Mouse (Mus musculus) forebrain, embryonic 13.5 days (tissue): ENCODE results near the gene Kif19a. TPM values are rescaled to one million over a fixed set of nuclear protein-coding genes. Genes with fewer than 3 reads are reported as not detected.

Source experiments
- ATAC-seq: fragments of 200-750 bp; cut with Nextera tagmentation; 2 replicates; pipeline ENCODE4 v1.8.0; 2017
- H3K27ac ChIP-seq: fragments of 300-500 bp; sonication (generic); 2 replicates; pipeline ENCODE4 v1.5.1; 2015; ENCODE audit warnings: inconsistent platforms, mild to moderate bottlenecking, moderate library complexity
- H3K27me3 ChIP-seq: fragments of 300-500 bp; sonication (generic); 2 replicates; pipeline ENCODE4 v1.6.1; 2015; ENCODE audit warnings: mild to moderate bottlenecking, inconsistent platforms
- H3K36me3 ChIP-seq: fragments of 300-500 bp; sonication (generic); 2 replicates; pipeline ENCODE4 v1.6.1; 2015; ENCODE audit warnings: mild to moderate bottlenecking, inconsistent platforms; ENCODE audit not compliant: poor library complexity, severe bottlenecking
- H3K4me1 ChIP-seq: fragments of 300-500 bp; sonication (generic); 2 replicates; pipeline ENCODE4 v1.6.1; 2015; ENCODE audit warnings: inconsistent platforms
- H3K4me2 ChIP-seq: fragments of 300-500 bp; sonication (generic); 2 replicates; pipeline ENCODE4 v1.6.1; 2015; ENCODE audit warnings: inconsistent platforms, mild to moderate bottlenecking, moderate library complexity
- H3K4me3 ChIP-seq: fragments of 300-500 bp; sonication (generic); 2 replicates; pipeline ENCODE4 v1.5.1; 2015; ENCODE audit warnings: mild to moderate bottlenecking, inconsistent platforms
- H3K9ac ChIP-seq: fragments of 300-500 bp; sonication (generic); 2 replicates; pipeline ENCODE4 v1.6.1; 2015; ENCODE audit warnings: mild to moderate bottlenecking, inconsistent platforms
- H3K9me3 ChIP-seq: fragments of 300-500 bp; sonication (generic); replicated peaks from 2 replicates; pipeline ENCODE4 v1.6.1; 2016; ENCODE audit warnings: inconsistent platforms
- WGBS: fragments of 180-500 bp; shearing (Covaris S2); methylation state at CpG from one replicate; pipeline ENCODE4 v1.1.7; 2015; 5-methylcytosine and 5-hydroxymethylcytosine counted together
- polyA plus RNA-seq: library from polyadenylated mRNA; unstranded; fragments of >200 nt; fragmentation: Nextera tagmentation; extraction: Ambion mirVana; gene quantifications from 2 replicates; pipeline ENCODE4 v1.2.1, GENCODE M21; 2015

Kif19a gene
- polyA plus RNA-seq, 1 experiment from 2014 or later, result 0.36 TPM

- peak within 1 kb of the TSS; percentile 99 for H3K27ac ChIP-seq
- H3K36me3 ChIP-seq, result no peaks in the 10 kb centered on the region
- ATAC-seq, result peak; percentile 84
- no peaks in the 10 kb centered on the region for H3K9me3 ChIP-seq
- WGBS, result 0% methylated on average over 4 of the region's 4 CpGs
- peak within 1 kb of the TSS; percentile 53 for H3K4me3 ChIP-seq
- H3K27me3 ChIP-seq, result peaks cover 13% of the 10 kb centered on the region
- peaks cover 64% of the 10 kb centered on the region for H3K4me1 ChIP-seq
- peak within 1 kb of the TSS; percentile 85 for H3K4me2 ChIP-seq
- peak within 1 kb of the TSS; percentile 64 for H3K9ac ChIP-seq
Measured at GRCm38 (mm10) chr11:114795848-114796322, 30.7 kb downstream of the Kif19a start, which contains the start of gene Btbd17. Gene Btbd17, minus strand, starts transcription at chr11:114795945.

GRCm38 (mm10) chr11:114797176-114797575 is 32.0 kb downstream of the Kif19a start:
- 93% methylated on average over 7 of the region's 7 CpGs for WGBS
- Histone ChIP-seq H3K9ac (no peak overlapping the region), H3K4me3 (no peak overlapping the region), H3K27ac (peak overlapping the region; percentile 99), H3K9me3 (0 out of 2 replicates have a peak, but pooled peaks cover 5% of the 10 kb centered on the region), H3K4me1 (peaks cover 51% of the 10 kb centered on the region), H3K36me3 (no peaks in the 10 kb centered on the region), H3K27me3 (peaks cover under 1% of the 10 kb centered on the region; the same call in 1 of the 2 replicates), H3K4me2 (no peak overlapping the region)
- ATAC-seq, result no peak

- Histone ChIP-seq H3K9me3 (0 out of 2 replicates have a peak, but pooled peaks cover 5% of the 10 kb centered on the region), H3K27ac (no peak overlapping the region), H3K27me3 (no peaks in the 10 kb centered on the region), H3K36me3 (no peaks in the 10 kb centered on the region), H3K9ac (no peak overlapping the region), H3K4me2 (no peak overlapping the region), H3K4me3 (no peak overlapping the region), H3K4me1 (peaks cover 50% of the 10 kb centered on the region)
- ATAC-seq, result no peak
- WGBS, result 95% methylated on average over 3 of the region's 3 CpGs
Measured at GRCm38 (mm10) chr11:114797981-114798380, 32.8 kb downstream of the Kif19a start.

DNA sequence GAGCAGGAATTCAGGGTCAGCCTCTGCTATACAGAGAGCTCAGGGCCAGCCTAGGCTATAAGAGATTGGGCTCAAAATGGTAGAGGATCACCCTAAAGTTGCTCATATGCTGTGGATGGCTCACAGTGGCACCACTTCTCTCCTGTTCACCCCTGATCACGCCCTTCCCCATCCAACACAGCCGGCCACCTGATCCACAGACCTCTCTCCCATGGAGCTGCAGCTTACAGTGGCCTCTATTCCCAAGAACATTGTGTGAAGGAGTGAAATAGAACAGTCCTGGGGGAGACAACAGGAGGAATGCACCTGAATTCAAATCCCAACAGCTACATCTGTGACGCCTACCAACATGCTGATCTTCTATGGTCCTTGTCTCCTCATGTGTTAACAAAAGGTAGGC is 33.4 kb downstream of the Kif19a start, which contains the start of gene Gpr142:
Gene Gpr142, plus strand, starts transcription at position 301 of the 400 bp plus-strand sequence.
- Histone ChIP-seq H3K9me3 (0 out of 2 replicates have a peak, but pooled peaks cover 5% of the 10 kb centered on the region), H3K27me3 (no peaks in the 10 kb centered on the region), H3K4me1 (peaks cover 49% of the 10 kb centered on the region), H3K27ac (no peak within 1 kb of the TSS), H3K4me3 (no peak within 1 kb of the TSS), H3K9ac (no peak within 1 kb of the TSS), H3K4me2 (no peak within 1 kb of the TSS), H3K36me3 (no peaks in the 10 kb centered on the region)
- WGBS, result 97% methylated on average over 3 of the region's 3 CpGs
- no peak for ATAC-seq

GRCm38 (mm10) chr11:114801906-114802305 is 36.7 kb downstream of the Kif19a start:
- 90% methylated on average over 1 of the region's 1 CpGs for WGBS
- Histone ChIP-seq H3K36me3 (no peaks in the 10 kb centered on the region), H3K27ac (no peak overlapping the region), H3K4me2 (no peak overlapping the region), H3K9me3 (0 out of 2 replicates have a peak, but pooled peaks cover 5% of the 10 kb centered on the region), H3K4me1 (peaks cover 36% of the 10 kb centered on the region), H3K4me3 (no peak overlapping the region), H3K9ac (no peak overlapping the region), H3K27me3 (no peaks in the 10 kb centered on the region)
- ATAC-seq, result no peak

- H3K9ac ChIP-seq, result peak overlapping the region; percentile 16; the same call in 1 of the 2 replicates
- H3K9me3 ChIP-seq, result 0 out of 2 replicates have a peak, but pooled peaks cover 5% of the 10 kb centered on the region
- H3K4me1 ChIP-seq, result peaks cover 39% of the 10 kb centered on the region
- no peak overlapping the region for H3K4me3 ChIP-seq
- no peak overlapping the region for H3K4me2 ChIP-seq
- ATAC-seq, result no peak
- 64% methylated on average over 15 of the region's 15 CpGs for whole genome bisulfite sequencing
- no peak overlapping the region; the same call in 1 of the 2 replicates for H3K27ac ChIP-seq
- no peaks in the 10 kb centered on the region for H3K36me3 ChIP-seq
- no peaks in the 10 kb centered on the region for H3K27me3 ChIP-seq
Measured at GRCm38 (mm10) chr11:114802540-114803267, 37.5 kb downstream of the Kif19a start.

- Histone ChIP-seq H3K9me3 (0 out of 2 replicates have a peak, but pooled peaks cover 5% of the 10 kb centered on the region), H3K27ac (no peak overlapping the region), H3K9ac (no peak overlapping the region), H3K4me1 (peaks cover 47% of the 10 kb centered on the region), H3K27me3 (no peaks in the 10 kb centered on the region), H3K36me3 (no peaks in the 10 kb centered on the region), H3K4me2 (no peak overlapping the region), H3K4me3 (no peak overlapping the region)
- ATAC-seq, result no peak
- 18% methylated on average over 8 of the region's 8 CpGs for WGBS
Measured at GRCm38 (mm10) chr11:114803990-114804389, 38.8 kb downstream of the Kif19a start.

DNA sequence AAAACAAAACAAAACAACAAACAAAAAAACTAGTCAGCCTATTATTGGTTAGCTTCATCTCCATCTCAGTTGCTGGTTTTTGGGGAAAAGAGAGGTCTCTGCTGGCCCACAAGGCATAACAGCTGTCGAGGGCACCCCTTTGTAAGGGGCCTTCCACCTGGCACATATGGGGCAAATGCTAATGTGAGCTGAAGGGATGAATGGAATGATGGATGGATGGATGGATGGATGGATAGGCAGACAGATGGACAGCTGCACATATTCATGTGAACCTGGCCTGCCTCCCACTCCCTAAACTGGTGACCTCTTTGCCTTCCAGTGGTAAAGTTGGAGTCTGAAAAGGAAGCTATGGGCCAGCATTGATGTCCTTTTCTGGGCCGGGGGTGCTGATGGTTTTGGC is 41.8 kb downstream of the Kif19a start:
- Histone ChIP-seq H3K4me2 (no peak overlapping the region), H3K9ac (no peak overlapping the region), H3K27ac (peak overlapping the region; percentile 49; the same call in 1 of the 2 replicates), H3K27me3 (no peaks in the 10 kb centered on the region), H3K4me3 (no peak overlapping the region), H3K36me3 (no peaks in the 10 kb centered on the region), H3K9me3 (no peaks in the 10 kb centered on the region), H3K4me1 (peaks cover 47% of the 10 kb centered on the region)
- WGBS, result 57% methylated on average over 2 of the region's 2 CpGs
- peak; percentile 14; the same call in 1 of the 2 replicates for ATAC-seq

GRCm38 (mm10) chr11:114807686-114808427 is 42.7 kb downstream of the Kif19a start:
- 15% methylated on average over 14 of the region's 14 CpGs for WGBS
- peak overlapping the region; percentile 49; the same call in 1 of the 2 replicates for H3K27ac ChIP-seq
- no peaks in the 10 kb centered on the region for H3K27me3 ChIP-seq
- H3K4me3 ChIP-seq, result no peak overlapping the region
- no peak overlapping the region for H3K9ac ChIP-seq
- H3K4me2 ChIP-seq, result no peak overlapping the region
- no peaks in the 10 kb centered on the region for H3K9me3 ChIP-seq
- H3K36me3 ChIP-seq, result no peaks in the 10 kb centered on the region
- ATAC-seq, result 0 out of 2 replicates have a peak, but pooled peaks have one; percentile 29
- H3K4me1 ChIP-seq, result peaks cover 42% of the 10 kb centered on the region

DNA sequence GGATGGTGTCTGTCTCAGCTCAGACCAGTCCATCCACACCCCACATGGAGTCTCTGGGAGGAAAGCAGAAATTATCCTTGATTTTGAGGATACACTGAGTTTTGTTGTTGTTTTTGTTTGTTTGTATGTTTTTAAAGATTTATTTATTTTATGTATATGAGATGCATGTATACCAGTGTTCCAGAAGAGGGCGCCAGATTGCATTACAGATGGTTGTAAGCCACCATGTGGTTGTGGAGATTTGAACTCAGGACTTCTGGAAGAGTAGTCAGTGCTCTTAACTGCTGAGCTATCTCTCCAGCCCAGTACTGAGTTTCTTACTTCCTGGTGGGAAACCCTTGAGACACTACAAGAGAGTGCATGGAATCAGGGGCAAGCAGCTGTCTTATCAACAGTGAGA is 44.2 kb downstream of the Kif19a start:
- no peak overlapping the region for H3K27ac ChIP-seq
- no peaks in the 10 kb centered on the region for H3K36me3 ChIP-seq
- no peaks in the 10 kb centered on the region for H3K9me3 ChIP-seq
- 77% methylated on average over 1 of the region's 1 CpGs for WGBS
- H3K4me1 ChIP-seq, result peaks cover 28% of the 10 kb centered on the region
- ATAC-seq, result no peak
- H3K27me3 ChIP-seq, result no peaks in the 10 kb centered on the region
- no peak overlapping the region for H3K4me2 ChIP-seq
- no peak overlapping the region for H3K9ac ChIP-seq
- H3K4me3 ChIP-seq, result no peak overlapping the region

DNA sequence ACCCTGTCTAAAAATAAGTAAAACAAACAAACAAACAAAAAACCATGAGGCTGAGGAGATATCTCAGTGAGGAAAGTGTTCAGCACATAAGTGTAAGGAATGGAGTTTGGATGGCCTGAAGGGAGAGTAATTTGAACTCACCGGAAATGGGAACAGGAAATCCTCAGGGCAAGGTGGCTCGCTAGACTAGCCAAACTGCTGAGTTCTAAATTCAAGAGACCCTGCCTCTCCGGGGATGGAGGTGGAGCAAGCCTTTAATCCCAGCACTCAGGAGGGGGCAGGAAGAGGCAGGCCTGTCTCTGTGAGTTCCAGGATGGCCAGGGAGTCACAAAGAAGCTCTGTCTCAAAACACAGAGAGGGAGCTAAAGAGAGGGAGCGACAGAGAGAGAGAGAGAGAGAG is 45.2 kb downstream of the Kif19a start:
- Histone ChIP-seq H3K27me3 (no peaks in the 10 kb centered on the region), H3K27ac (no peak overlapping the region), H3K4me1 (peaks cover 24% of the 10 kb centered on the region), H3K9ac (no peak overlapping the region), H3K9me3 (no peaks in the 10 kb centered on the region), H3K4me3 (no peak overlapping the region), H3K4me2 (no peak overlapping the region), H3K36me3 (no peaks in the 10 kb centered on the region)
- ATAC-seq, result no peak
- WGBS, result 23% methylated on average over 4 of the region's 4 CpGs

- peak; percentile 55 for ATAC-seq
- no peaks in the 10 kb centered on the region for H3K36me3 ChIP-seq
- H3K9me3 ChIP-seq, result no peaks in the 10 kb centered on the region
- WGBS, result 16% methylated on average over 6 of the region's 6 CpGs
- peaks cover 8% of the 10 kb centered on the region for H3K4me1 ChIP-seq
- H3K4me3 ChIP-seq, result no peak overlapping the region
- no peak overlapping the region for H3K9ac ChIP-seq
- no peaks in the 10 kb centered on the region for H3K27me3 ChIP-seq
- H3K4me2 ChIP-seq, result no peak overlapping the region
- no peak overlapping the region for H3K27ac ChIP-seq
Measured at GRCm38 (mm10) chr11:114812731-114813240, 47.6 kb downstream of the Kif19a start.
